Comparison of ENCODE assay signal across 14 mouse cellular contexts in genomic region chr9:34992201-34992600, GRCm38 (mm10).
DNase-seq lines count a peak whose midpoint lies in the region; ATAC-seq and TF ChIP-seq lines count a peak whose summit lies in the region.
"Had no signal": no experiment of that assay in that cellular context is flagged by ENCODE, and none has a peak within 500 bp of the region (broad histone marks: within the 10 kb centered on the region; RNA-seq: fewer than 3 reads in every experiment).

No protein-coding gene starts in this region.

- H3K4me1 ChIP-seq in heart, postnatal 0 days (ENCODE audit: control insufficient read depth, insufficient read depth), result peaks cover 27% of the 10 kb centered on the region
- H3K4me1 ChIP-seq in midbrain, embryonic 16.5 days (ENCODE audit: control insufficient read depth, insufficient read depth, low read length), result no peaks in the 10 kb centered on the region; the same call in none of the 2 replicates
- H3K4me1 ChIP-seq: liver, embryonic 12.5 days had no signal

- no peak overlapping the region for H3K4me3 ChIP-seq in layer of hippocampus, adult 2 months
- no peak overlapping the region for H3K4me3 ChIP-seq in heart, postnatal 0 days (ENCODE audit: low read depth, low read length)
- no peak overlapping the region for H3K4me3 ChIP-seq in midbrain, embryonic 16.5 days (ENCODE audit: low read depth, low read length)
- H3K4me3 ChIP-seq: forebrain, embryonic 10.5 days; hindbrain, embryonic 13.5 days; liver, embryonic 12.5 days; midbrain, embryonic 15.5 days had no signal

- 49% methylated on average over 4 of the region's 4 CpGs for WGBS in heart, postnatal 0 days
- 38% methylated on average over 4 of the region's 4 CpGs for WGBS in midbrain, embryonic 16.5 days

- no peak for TF ChIP-seq CTCF in layer of hippocampus, adult 2 months (conservative IDR thresholded peaks at IDR 0.05)
- TF ChIP-seq CTCF in heart, postnatal 0 days (IDR thresholded peaks at IDR 0.05; ENCODE audit: low read depth), result no peak

- H3K4me2 ChIP-seq in heart, postnatal 0 days (ENCODE audit: low read depth, low read length), result no peak overlapping the region
- H3K4me2 ChIP-seq in midbrain, embryonic 16.5 days (ENCODE audit: low read length), result no peak overlapping the region
- H3K4me2 ChIP-seq: hindbrain, embryonic 13.5 days; liver, embryonic 12.5 days; midbrain, embryonic 15.5 days had no signal

- no peak for TF ChIP-seq EP300 in heart, postnatal 0 days (IDR thresholded peaks at IDR 0.05; ENCODE audit: low read depth)

- H3K27me3 ChIP-seq in heart, postnatal 0 days (ENCODE audit: control insufficient read depth, insufficient read depth, low read length), result no peaks in the 10 kb centered on the region
- no peaks in the 10 kb centered on the region for H3K27me3 ChIP-seq in midbrain, embryonic 16.5 days (ENCODE audit: control insufficient read depth, insufficient read depth, low read depth, low read length)
- H3K27me3 ChIP-seq: hindbrain, embryonic 13.5 days; liver, embryonic 12.5 days; midbrain, embryonic 15.5 days had no signal

- peak; percentile 38 to 81 for DNase-seq in adrenal gland, adult (ENCODE audit: inconsistent age in 2 of 2, low spot score in 1 of 2)
- no peak for DNase-seq in adrenal gland, postnatal 4 days (ENCODE audit: low spot score in 2 of 2)
- no peak for DNase-seq in layer of hippocampus, adult 2 months (ENCODE audit: low spot score in 2 of 2)
- no peak for DNase-seq in layer of hippocampus, adult 18-20 months (ENCODE audit: low spot score in 2 of 2)
- peak; percentile 65 for DNase-seq in heart, postnatal 0 days (ENCODE audit: low spot score)
- peak; percentile 22 for DNase-seq in lung, postnatal 14 days
- no peak for DNase-seq in right cerebral cortex, postnatal 10 days (ENCODE audit: low spot score in 2 of 2)
- DNase-seq: cerebellum, adult 11-12 months; layer of hippocampus, postnatal 36 days had no signal

- no peak for ATAC-seq in heart, postnatal 0 days (ENCODE audit: insufficient read depth, low read depth)
- no peak for ATAC-seq in midbrain, embryonic 16.5 days
- ATAC-seq: liver, embryonic 12.5 days; midbrain, embryonic 15.5 days had no signal

- no peaks in the 10 kb centered on the region for H3K36me3 ChIP-seq in heart, postnatal 0 days (replicated peaks; ENCODE audit: control insufficient read depth, insufficient read depth, low read length)
- H3K36me3 ChIP-seq in midbrain, embryonic 16.5 days (ENCODE audit: control insufficient read depth, insufficient read depth, low read length), result no peaks in the 10 kb centered on the region
- H3K36me3 ChIP-seq: forebrain, embryonic 10.5 days; liver, embryonic 12.5 days; midbrain, embryonic 15.5 days had no signal

- H3K9me3 ChIP-seq in heart, postnatal 0 days (replicated peaks; ENCODE audit: control insufficient read depth, low read length), result no peaks in the 10 kb centered on the region
- no peaks in the 10 kb centered on the region for H3K9me3 ChIP-seq in midbrain, embryonic 16.5 days (replicated peaks; ENCODE audit: control insufficient read depth, low read length, poor library complexity, severe bottlenecking)
- H3K9me3 ChIP-seq: forebrain, embryonic 10.5 days; hindbrain, embryonic 13.5 days; liver, embryonic 12.5 days; midbrain, embryonic 15.5 days had no signal

- H3K27ac ChIP-seq in layer of hippocampus, adult 2 months, result peak overlapping the region; percentile 85; the same call in 1 of the 2 replicates
- H3K27ac ChIP-seq in heart, postnatal 0 days (ENCODE audit: low read depth), result peak overlapping the region; percentile 89; the same call in 1 of the 2 replicates
- H3K27ac ChIP-seq in midbrain, embryonic 16.5 days (ENCODE audit: low read length), result no peak overlapping the region
- H3K27ac ChIP-seq: forebrain, embryonic 10.5 days; hindbrain, embryonic 13.5 days; liver, embryonic 12.5 days; midbrain, embryonic 15.5 days had no signal

- no peak overlapping the region for H3K9ac ChIP-seq in heart, postnatal 0 days (replicated peaks; ENCODE audit: low read depth, low read length)
- H3K9ac ChIP-seq in midbrain, embryonic 16.5 days (ENCODE audit: low read depth, low read length), result no peak overlapping the region
- H3K9ac ChIP-seq: hindbrain, embryonic 13.5 days; liver, embryonic 12.5 days; midbrain, embryonic 15.5 days had no signal

Comparison
In these comparisons a context has a peak if more than half of its experiments do, and no peak if none do; other contexts are left out.
1. DNase-seq: peak in adrenal gland, adult (2 of 2), heart, postnatal 0 days (single experiment) and lung, postnatal 14 days (single experiment); none in adrenal gland, postnatal 4 days (0 of 2), layer of hippocampus, adult 2 months (0 of 2), layer of hippocampus, adult 18-20 months (0 of 2) and right cerebral cortex, postnatal 10 days (0 of 2).